Mouse (Mus musculus) midbrain, embryonic 14.5 days (tissue): Measurements from ENCODE around the gene Slc6a21. TPM values are rescaled to one million over a fixed set of nuclear protein-coding genes. Genes with fewer than 3 reads are reported as not detected.

ENCODE experiments used
- ATAC-seq: fragments of 200-750 bp; cut with Nextera tagmentation; 2 replicates; pipeline ENCODE4 v1.8.0; 2017; ENCODE audit warnings: moderate number of reproducible peaks, moderate library complexity; ENCODE audit not compliant: low FRiP score, low TSS enrichment
- DNase-seq: peaks from one replicate; pipeline ENCODE4 v3.0.0-alpha.2; 2015
- H3K27ac ChIP-seq: fragments of 300-500 bp; sonication (generic); replicated peaks from 2 replicates; pipeline ENCODE4 v1.5.1; 2014; ENCODE audit warnings: mild to moderate bottlenecking, low read depth, low read length, moderate library complexity
- H3K27me3 ChIP-seq: fragments of 300-500 bp; sonication (generic); 2 replicates; pipeline ENCODE4 v1.6.1; 2014; ENCODE audit warnings: low read length, control low read depth, mixed read lengths; ENCODE audit not compliant: control insufficient read depth, insufficient read depth
- H3K36me3 ChIP-seq: fragments of 300-500 bp; sonication (generic); 2 replicates; pipeline ENCODE4 v1.6.1; 2014; ENCODE audit warnings: low read length, control low read depth; ENCODE audit not compliant: control insufficient read depth, insufficient read depth
- H3K4me1 ChIP-seq: fragments of 300-500 bp; sonication (generic); 2 replicates; pipeline ENCODE4 v1.6.1; 2014; ENCODE audit warnings: mild to moderate bottlenecking, antibody characterized with exemption, low read length, control low read depth; ENCODE audit not compliant: control insufficient read depth, insufficient read depth
- H3K4me2 ChIP-seq: fragments of 300-500 bp; sonication (generic); 2 replicates; pipeline ENCODE4 v1.6.1; 2014; ENCODE audit warnings: mild to moderate bottlenecking, low read length, moderate library complexity
- H3K4me3 ChIP-seq: fragments of 300-500 bp; sonication (generic); replicated peaks from 2 replicates; pipeline ENCODE4 v1.5.1; 2014; ENCODE audit warnings: low read depth, low read length
- H3K9ac ChIP-seq: fragments of 300-500 bp; sonication (generic); replicated peaks from 2 replicates; pipeline ENCODE4 v1.6.1; 2014; ENCODE audit warnings: mild to moderate bottlenecking, low read length, moderate library complexity
- H3K9me3 ChIP-seq: fragments of 300-500 bp; sonication (generic); 2 replicates; pipeline ENCODE4 v1.6.1; 2016; ENCODE audit warnings: low read length, control low read depth, mixed read lengths; ENCODE audit not compliant: control insufficient read depth
- WGBS: fragments of 180-500 bp; shearing (Covaris S2); extraction: QIAGEN DNeasy Blood & Tissue Kit; methylation state at CpG from one replicate; pipeline ENCODE4 v1.1.7; 2014; 5-methylcytosine and 5-hydroxymethylcytosine counted together
- polyA plus RNA-seq: library from polyadenylated mRNA; unstranded; fragments of >200 nt; fragmentation: Nextera tagmentation; extraction: Ambion mirVana; gene quantifications from 2 replicates; pipeline ENCODE4 v1.2.1, GENCODE M21; 2014

The Slc6a21 gene
- polyA plus RNA-seq = not detected in 2 replicates

DNA sequence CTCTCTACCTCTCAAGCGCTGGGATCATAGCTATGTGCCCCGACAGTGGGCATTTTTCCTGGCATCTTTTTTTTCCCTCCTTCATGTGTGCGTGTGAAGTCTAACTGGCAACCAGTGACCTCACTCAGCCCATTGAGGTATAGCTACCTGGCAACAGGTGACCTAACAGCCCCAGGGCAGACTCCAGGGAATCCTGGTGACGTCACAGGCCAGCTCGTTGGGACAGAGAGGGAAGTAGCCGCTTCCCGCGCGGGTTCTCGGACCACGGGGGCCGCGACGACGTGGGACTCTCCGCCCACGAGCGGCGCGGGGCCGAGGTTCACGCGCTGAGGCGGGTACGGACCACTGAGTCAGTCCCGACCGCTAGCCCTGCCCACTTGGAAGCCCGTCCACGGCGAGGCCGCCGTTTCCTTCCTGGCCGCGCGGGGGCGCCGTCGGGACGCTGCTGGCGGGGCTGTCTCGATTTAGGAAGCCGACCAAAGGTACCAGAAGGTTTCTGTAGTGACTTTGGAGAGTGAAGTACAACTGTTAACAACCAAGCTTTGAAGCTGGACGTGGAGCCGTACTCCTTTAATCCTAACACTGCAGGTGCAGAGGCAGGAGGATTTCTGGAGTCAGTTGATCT lies at the start of gene Slc6a21:
Gene Slc6a21 (plus strand): TSS at position 378 of the 625 bp plus-strand sequence.
- DNase-seq (peak; percentile 37), ATAC-seq (no peak)
- H3K9me3 ChIP-seq = no peaks in the 10 kb centered on the region
- H3K27ac ChIP-seq = no peak within 1 kb of the TSS
- H3K4me2 ChIP-seq = peak within 1 kb of the TSS; percentile 51
- H3K36me3 ChIP-seq = no peaks in the 10 kb centered on the region
- peak within 1 kb of the TSS; percentile 23; the same call in 1 of the 2 replicates for H3K4me3 ChIP-seq
- H3K9ac ChIP-seq = no peak within 1 kb of the TSS
- H3K4me1 ChIP-seq = no peaks in the 10 kb centered on the region
- WGBS = 8% methylated on average over 44 of the region's 44 CpGs
- H3K27me3 ChIP-seq = no peaks in the 10 kb centered on the region

DNA sequence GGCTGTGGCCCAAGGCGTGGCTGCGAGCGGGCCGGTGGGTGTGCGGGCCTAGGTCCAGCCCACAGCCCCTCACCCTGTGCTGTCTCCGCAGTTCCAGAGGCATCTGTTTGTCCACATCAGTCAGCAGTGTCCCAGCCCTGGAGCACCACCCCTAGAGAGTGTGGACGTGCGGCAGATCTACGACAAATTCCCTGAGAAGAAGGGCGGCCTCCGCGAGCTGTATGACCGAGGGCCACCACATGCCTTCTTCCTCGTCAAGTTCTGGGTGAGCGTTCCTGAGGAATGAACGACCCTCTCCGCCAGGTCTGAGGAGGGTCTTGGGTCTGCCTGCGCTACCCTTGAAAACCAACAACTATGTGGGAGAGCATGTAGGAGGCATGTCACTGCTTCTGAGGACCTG lies 48.8 kb upstream of the Slc6a21 start:
- ATAC-seq = no peak
- Histone ChIP-seq H3K27ac (no peak overlapping the region), H3K36me3 (peaks cover 30% of the 10 kb centered on the region), H3K4me3 (no peak overlapping the region), H3K27me3 (no peaks in the 10 kb centered on the region), H3K9me3 (no peaks in the 10 kb centered on the region), H3K9ac (no peak overlapping the region), H3K4me1 (no peaks in the 10 kb centered on the region), H3K4me2 (no peak overlapping the region)
- WGBS = 96% methylated on average over 18 of the region's 18 CpGs
- no peak for DNase-seq

DNA sequence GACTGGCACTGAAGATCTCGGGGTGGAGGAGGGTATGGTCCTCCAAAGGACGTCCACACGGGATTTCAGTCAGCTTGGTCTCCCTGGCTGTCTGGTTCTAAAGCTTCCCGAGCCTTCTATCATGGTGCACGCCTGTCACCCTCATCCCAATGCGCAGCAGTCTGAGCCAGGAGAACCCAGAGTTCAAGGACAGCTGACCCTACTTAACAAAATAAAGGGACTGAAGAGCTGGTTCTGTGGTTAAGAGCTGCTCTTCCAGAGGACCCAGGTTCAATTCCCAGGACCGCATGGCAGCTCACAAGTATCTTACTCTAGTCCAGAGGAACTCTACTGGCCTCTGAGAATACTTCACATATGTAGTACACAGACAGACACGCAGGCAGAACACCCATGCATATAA lies 48.3 kb upstream of the Slc6a21 start:
- DNase-seq (no peak), ATAC-seq (no peak)
- Histone ChIP-seq H3K36me3 (peaks cover 27% of the 10 kb centered on the region), H3K27me3 (no peaks in the 10 kb centered on the region), H3K27ac (no peak overlapping the region), H3K4me2 (no peak overlapping the region), H3K9me3 (no peaks in the 10 kb centered on the region), H3K4me3 (no peak overlapping the region), H3K9ac (no peak overlapping the region), H3K4me1 (peaks cover under 1% of the 10 kb centered on the region; the same call in 1 of the 2 replicates)
- WGBS = 99% methylated on average over 8 of the region's 8 CpGs

DNA sequence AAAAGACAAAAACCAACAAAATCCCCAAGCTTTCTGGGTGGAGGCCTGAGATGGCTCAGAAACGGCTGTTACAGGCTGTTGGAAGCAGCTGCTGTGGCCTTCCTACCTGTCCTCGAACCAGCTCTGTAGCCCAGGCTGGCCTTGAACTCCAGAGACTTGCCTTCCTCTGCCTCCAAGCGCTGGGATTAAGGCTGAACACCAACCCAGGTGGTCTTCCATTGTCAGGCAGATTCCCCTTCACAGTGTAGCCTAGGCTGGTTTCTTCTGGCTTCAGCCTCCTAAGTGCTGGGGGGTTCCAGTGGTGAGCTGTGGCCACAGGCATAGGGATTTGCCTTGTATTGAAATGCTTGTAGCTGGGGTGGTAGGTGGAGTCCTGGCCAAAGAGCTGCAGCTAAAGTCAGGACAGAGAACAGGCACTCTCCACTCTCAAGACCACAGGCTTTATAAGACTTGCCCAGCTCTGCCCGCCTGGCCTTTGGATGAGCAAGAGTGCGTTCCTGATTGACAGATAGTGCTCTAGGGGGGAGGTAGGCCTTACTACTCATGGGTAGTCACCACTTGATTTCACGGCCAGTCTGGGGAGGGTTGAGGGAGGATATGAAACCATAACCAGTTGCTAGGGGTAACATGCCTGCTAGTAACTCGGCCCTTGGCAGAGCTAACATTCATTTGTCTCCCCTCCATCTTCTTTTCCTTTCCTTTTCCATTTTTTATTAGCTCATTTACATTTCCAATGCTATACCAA lies 47.7 kb upstream of the Slc6a21 start:
- Histone ChIP-seq H3K9ac (no peak overlapping the region), H3K27me3 (no peaks in the 10 kb centered on the region), H3K4me2 (no peak overlapping the region), H3K9me3 (no peaks in the 10 kb centered on the region), H3K27ac (no peak overlapping the region), H3K4me3 (no peak overlapping the region), H3K36me3 (peaks cover 27% of the 10 kb centered on the region), H3K4me1 (peaks cover 5% of the 10 kb centered on the region; the same call in 1 of the 2 replicates)
- ATAC-seq (no peak), DNase-seq (no peak)
- WGBS = 89% methylated on average over 7 of the region's 7 CpGs

DNA sequence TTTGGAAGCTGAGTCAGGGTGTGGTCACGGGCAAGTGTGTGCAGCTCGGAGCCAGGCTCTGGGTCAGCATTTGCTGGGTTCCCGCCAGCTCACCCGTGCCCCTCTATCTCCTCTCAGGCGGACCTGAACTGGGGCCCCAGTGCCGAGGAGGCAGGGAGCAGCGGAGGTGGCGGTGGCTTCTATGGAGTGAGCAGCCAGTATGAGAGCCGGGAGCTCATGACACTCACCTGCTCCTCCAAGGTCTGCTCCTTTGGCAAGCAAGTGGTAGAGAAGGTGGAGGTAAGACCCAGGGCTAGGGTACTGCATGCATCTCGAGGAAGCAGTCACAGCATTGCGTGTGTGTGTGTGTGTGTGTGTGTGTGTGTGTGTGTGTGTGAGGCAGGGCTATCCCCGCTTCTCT lies 46.1 kb upstream of the Slc6a21 start:
- no peak overlapping the region for H3K4me3 ChIP-seq
- no peak overlapping the region for H3K4me2 ChIP-seq
- H3K27me3 ChIP-seq = no peaks in the 10 kb centered on the region
- WGBS = 91% methylated on average over 12 of the region's 12 CpGs
- ATAC-seq = no peak
- H3K36me3 ChIP-seq = peaks cover 27% of the 10 kb centered on the region
- H3K9ac ChIP-seq = no peak overlapping the region
- DNase-seq = no peak
- no peaks in the 10 kb centered on the region for H3K9me3 ChIP-seq
- H3K4me1 ChIP-seq = peaks cover 14% of the 10 kb centered on the region; the same call in 1 of the 2 replicates
- no peak overlapping the region for H3K27ac ChIP-seq

DNA sequence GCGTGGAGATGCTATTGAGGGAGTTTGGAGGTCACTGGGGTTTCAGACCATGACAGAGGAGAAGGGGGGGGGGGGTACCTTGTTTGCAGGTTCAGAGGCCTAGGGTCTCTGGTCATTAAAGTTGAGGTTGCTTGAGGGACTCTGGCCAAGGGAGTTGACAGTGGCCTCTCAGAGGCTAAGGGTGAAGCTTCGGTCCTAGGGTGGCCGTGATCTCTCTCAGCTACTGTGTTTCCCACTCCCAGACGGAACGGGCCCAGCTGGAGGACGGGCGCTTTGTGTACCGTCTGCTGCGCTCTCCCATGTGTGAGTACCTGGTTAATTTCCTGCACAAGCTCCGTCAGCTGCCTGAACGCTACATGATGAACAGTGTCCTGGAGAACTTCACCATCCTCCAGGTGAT lies 45.4 kb upstream of the Slc6a21 start:
- ATAC-seq = no peak
- 88% methylated on average over 11 of the region's 11 CpGs for WGBS
- H3K4me1 ChIP-seq = peaks cover 14% of the 10 kb centered on the region; the same call in 1 of the 2 replicates
- H3K36me3 ChIP-seq = peaks cover 21% of the 10 kb centered on the region
- no peak overlapping the region for H3K4me2 ChIP-seq
- H3K27me3 ChIP-seq = no peaks in the 10 kb centered on the region
- H3K4me3 ChIP-seq = no peak overlapping the region
- H3K9ac ChIP-seq = no peak overlapping the region
- H3K27ac ChIP-seq = no peak overlapping the region
- H3K9me3 ChIP-seq = no peaks in the 10 kb centered on the region
- DNase-seq = no peak

DNA sequence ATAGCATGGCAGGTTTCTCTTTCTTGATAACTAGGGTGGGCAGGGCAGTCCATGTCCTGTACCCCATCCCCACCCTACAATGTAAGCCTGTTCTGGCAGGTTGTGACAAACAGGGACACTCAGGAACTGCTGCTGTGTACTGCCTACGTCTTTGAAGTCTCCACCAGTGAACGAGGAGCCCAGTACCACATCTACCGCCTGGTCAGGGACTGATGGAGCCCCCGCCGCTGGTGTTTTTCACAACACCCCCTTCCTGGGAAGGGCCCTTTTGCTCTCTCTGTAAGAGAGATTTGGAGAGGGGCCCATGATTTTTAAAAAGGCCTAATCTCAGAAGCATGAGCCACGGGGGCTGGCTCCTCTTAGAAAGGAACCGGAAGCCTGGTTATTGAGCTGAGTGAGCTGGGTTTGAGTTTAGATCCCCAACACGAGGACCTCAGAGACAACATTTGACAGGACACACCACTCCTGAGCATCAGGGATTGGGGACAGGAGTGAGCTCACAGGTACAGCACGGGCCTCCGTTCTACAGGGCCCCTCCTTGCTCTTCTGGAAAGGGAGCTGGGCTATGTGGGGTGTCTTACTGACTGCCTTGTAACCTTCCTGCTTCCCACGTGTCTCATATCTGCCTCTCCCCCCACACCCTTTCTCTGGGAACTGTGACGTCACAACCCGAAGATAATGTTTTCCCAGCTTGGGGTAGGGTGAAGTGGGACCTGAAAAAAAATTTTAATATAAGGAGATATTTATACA lies 44.4 kb upstream of the Slc6a21 start:
- 0 out of 2 replicates have a peak overlapping the region, but pooled peaks have one; percentile 8 for H3K27ac ChIP-seq
- WGBS = 70% methylated on average over 13 of the region's 13 CpGs
- H3K9me3 ChIP-seq = no peaks in the 10 kb centered on the region

DNA sequence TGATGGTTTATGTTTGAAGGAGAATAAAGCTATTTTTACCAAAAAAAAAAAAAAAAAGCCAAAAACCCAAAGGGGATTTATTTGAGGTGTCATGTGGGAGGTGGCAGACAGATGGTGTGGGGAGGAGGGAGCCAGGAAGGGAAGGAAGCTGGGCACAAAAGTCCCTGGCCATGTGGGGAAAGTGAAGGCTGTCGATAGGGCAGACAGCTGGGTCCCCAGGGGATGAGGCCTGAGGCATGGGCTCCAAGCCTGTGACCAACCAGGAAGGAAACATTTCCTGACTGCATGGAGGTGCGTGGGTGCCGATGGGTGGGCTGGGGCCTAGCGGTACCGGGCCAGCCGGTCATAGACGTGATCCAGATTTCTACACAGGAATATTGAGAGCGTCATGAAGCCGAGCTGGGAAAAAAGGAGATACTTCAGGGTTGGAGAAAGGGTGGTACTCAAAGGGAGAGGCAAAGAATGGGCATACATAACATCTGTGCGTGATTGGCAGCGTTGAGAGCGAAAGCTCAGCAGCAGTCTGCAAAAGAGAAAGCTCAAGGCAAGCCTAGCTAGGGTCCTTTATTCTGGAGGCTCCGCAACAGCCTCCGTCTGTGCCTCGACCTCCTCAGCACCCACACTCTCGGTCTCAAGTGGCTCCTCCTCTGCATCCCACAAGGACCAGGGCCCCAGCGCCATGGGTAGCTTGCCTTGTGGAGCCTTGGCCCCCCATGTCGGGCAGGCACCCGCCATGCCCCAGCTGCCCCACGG lies 43.6 kb upstream of the Slc6a21 start:
- DNase-seq (peak; percentile 47), ATAC-seq (peak; percentile 15; the same call in 1 of the 2 replicates)
- Histone ChIP-seq H3K9me3 (no peaks in the 10 kb centered on the region), H3K4me2 (peak overlapping the region; percentile 21; the same call in 1 of the 2 replicates), H3K27ac (no peak overlapping the region), H3K4me3 (no peak overlapping the region), H3K27me3 (no peaks in the 10 kb centered on the region), H3K9ac (no peak overlapping the region), H3K36me3 (peaks cover 15% of the 10 kb centered on the region), H3K4me1 (peaks cover 14% of the 10 kb centered on the region; the same call in 1 of the 2 replicates)
- whole genome bisulfite sequencing = 22% methylated on average over 20 of the region's 20 CpGs

More for the DNA sequence above, 44.4 kb upstream of the Slc6a21 start:
- peaks cover 14% of the 10 kb centered on the region; the same call in 1 of the 2 replicates for H3K4me1 ChIP-seq
- H3K27me3 ChIP-seq = no peaks in the 10 kb centered on the region
- ATAC-seq (no peak), DNase-seq (no peak)
- no peak overlapping the region for H3K4me3 ChIP-seq
- H3K4me2 ChIP-seq = no peak overlapping the region
- no peak overlapping the region for H3K9ac ChIP-seq
- peaks cover 18% of the 10 kb centered on the region for H3K36me3 ChIP-seq
